Mouse (Mus musculus) heart, embryonic 13.5 days (tissue): ENCODE data around the gene Nupr1. TPM values are rescaled to one million over a fixed set of nuclear protein-coding genes. Genes with fewer than 3 reads are reported as not detected.

Experiments used
- ATAC-seq: fragments of 200-750 bp; cut with Nextera tagmentation; 2 replicates; pipeline ENCODE4 v1.8.0; 2017; ENCODE audit warnings: moderate TSS enrichment; ENCODE audit not compliant: insufficient number of reproducible peaks, low FRiP score, low TSS enrichment; ENCODE audit errors: extremely low read depth
- H3K27ac ChIP-seq: fragments of 300-500 bp; sonication (generic); replicated peaks from 2 replicates; pipeline ENCODE4 v1.5.1; 2015; ENCODE audit warnings: moderate library complexity, mild to moderate bottlenecking, inconsistent platforms
- H3K27me3 ChIP-seq: fragments of 300-500 bp; sonication (generic); replicated peaks from 2 replicates; pipeline ENCODE4 v1.6.1; 2015; ENCODE audit warnings: mild to moderate bottlenecking, inconsistent platforms
- H3K36me3 ChIP-seq: fragments of 300-500 bp; sonication (generic); 2 replicates; pipeline ENCODE4 v1.6.1; 2015; ENCODE audit warnings: mild to moderate bottlenecking, inconsistent platforms
- H3K4me1 ChIP-seq: fragments of 300-500 bp; sonication (generic); 2 replicates; pipeline ENCODE4 v1.6.1; 2015; ENCODE audit warnings: inconsistent platforms
- H3K4me2 ChIP-seq: fragments of 300-500 bp; sonication (generic); 2 replicates; pipeline ENCODE4 v1.6.1; 2015; ENCODE audit warnings: inconsistent platforms, mild to moderate bottlenecking, moderate library complexity
- H3K4me3 ChIP-seq: fragments of 300-500 bp; sonication (generic); 2 replicates; pipeline ENCODE4 v1.5.1; 2015; ENCODE audit warnings: moderate library complexity, mild to moderate bottlenecking, inconsistent platforms
- H3K9ac ChIP-seq: fragments of 300-500 bp; sonication (generic); 2 replicates; pipeline ENCODE4 v1.6.1; 2015; ENCODE audit warnings: inconsistent platforms, mild to moderate bottlenecking, moderate library complexity
- H3K9me3 ChIP-seq: fragments of 300-500 bp; sonication (generic); 2 replicates; pipeline ENCODE4 v1.6.1; 2016; ENCODE audit warnings: inconsistent platforms
- WGBS: fragments of 180-500 bp; shearing (Covaris S2); methylation state at CpG from one replicate; pipeline ENCODE4 v1.1.7; 2015; ENCODE audit warnings: mixed read lengths; 5-methylcytosine and 5-hydroxymethylcytosine counted together
- polyA plus RNA-seq: library from polyadenylated mRNA; unstranded; fragments of >200 nt; fragmentation: Nextera tagmentation; extraction: Ambion mirVana; gene quantifications from 2 replicates; pipeline ENCODE4 v1.2.1, GENCODE M21; 2015

Gene Nupr1
- polyA plus RNA-seq, 1 experiment from 2014 or later: 6.2 TPM

DNA sequence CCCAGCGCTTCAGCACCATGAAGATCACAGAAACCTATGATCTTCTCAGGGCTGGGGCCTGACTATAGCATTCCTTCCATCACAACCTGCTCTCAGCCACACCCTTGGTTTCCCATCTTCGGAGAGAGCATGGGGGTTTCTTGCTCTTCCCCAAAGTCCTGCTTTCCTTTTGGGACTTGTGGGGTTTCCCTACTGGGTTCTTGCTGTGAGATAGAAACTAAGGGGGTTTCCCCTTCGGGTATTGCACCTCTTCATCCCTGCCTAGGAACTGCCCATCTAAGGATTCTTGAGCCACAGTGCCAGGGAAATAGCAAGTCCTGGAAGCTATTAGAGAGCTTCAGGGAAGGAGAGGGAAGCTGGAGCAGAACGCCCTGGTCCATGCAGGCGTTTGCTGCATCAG lies 34.8 kb downstream of the Nupr1 start:
- 67% methylated on average over 5 of the region's 5 CpGs for WGBS
- Histone ChIP-seq H3K27ac (no peak overlapping the region), H3K9ac (no peak overlapping the region), H3K27me3 (peaks cover 43% of the 10 kb centered on the region; the same call in 1 of the 2 replicates), H3K36me3 (no peaks in the 10 kb centered on the region), H3K4me2 (no peak overlapping the region), H3K9me3 (no peaks in the 10 kb centered on the region), H3K4me1 (no peaks in the 10 kb centered on the region), H3K4me3 (no peak overlapping the region)
- ATAC-seq: no peak

DNA sequence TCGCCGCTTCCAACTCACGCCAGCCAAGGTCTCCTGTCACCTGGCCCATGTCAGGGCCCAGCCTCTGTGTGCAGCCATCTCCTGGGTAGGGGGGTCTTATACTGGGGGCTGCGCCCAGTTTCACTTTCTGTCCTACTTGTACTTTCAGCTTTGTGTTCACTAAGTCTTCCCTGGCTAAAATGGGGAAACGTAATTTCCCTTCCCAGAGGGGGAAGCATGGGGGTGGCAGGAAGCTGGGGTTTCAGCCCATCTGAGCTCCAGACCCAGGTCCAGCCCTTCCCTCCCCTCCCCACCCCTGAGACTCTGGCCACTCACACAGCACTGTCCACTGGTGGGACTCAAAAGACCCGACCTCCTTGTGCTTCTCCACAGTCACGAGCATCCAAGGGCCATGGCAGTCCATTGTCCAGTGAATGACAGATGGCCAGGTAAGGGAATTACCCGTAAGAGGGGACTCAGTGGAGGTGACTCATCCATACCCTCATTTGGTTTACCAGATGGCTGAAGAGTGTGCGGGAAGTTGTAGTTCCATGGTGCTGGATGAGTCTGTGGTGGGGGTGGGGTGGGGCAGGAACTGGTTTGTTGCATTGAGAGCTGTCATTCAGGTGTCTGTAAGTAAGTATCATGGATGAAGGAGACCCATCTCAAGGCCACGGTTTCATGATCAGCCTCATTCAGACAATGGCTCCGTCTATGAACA lies 35.6 kb downstream of the Nupr1 start, which contains the start of gene Il27:
Il27 (minus strand) TSS at position 80 of the 700 bp plus-strand sequence.
- 70% methylated on average over 11 of the region's 11 CpGs for WGBS
- H3K4me3 ChIP-seq: no peak within 1 kb of the TSS
- H3K27me3 ChIP-seq: peaks cover 46% of the 10 kb centered on the region; the same call in 1 of the 2 replicates
- no peak within 1 kb of the TSS for H3K27ac ChIP-seq
- H3K36me3 ChIP-seq: no peaks in the 10 kb centered on the region
- H3K4me2 ChIP-seq: no peak within 1 kb of the TSS
- ATAC-seq: no peak
- no peak within 1 kb of the TSS for H3K9ac ChIP-seq
- H3K4me1 ChIP-seq: no peaks in the 10 kb centered on the region
- H3K9me3 ChIP-seq: no peaks in the 10 kb centered on the region

DNA sequence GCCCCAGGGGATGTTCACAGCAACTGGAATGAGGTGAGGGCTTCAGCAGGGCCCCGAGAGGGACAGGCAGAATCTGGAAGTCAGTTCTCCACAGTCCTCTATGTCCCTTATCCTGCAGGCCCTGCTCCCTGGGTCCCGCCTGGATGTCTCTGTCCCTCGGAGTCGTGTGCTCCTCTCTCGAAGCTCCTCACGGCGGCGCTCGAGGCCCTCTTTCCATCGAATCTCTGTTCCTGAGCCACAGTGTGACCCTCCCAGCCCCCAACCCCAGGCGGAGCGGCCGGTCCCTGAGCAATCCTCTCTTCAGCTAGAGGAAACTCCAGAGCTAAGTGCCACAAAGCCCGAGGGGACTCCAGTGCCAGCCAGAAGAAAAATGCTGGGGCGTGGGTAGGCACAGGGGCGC lies 42.9 kb downstream of the Nupr1 start:
- WGBS: 5% methylated on average over 16 of the region's 16 CpGs
- H3K4me1 ChIP-seq: peaks cover 9% of the 10 kb centered on the region
- H3K9ac ChIP-seq: peak overlapping the region; percentile 68
- no peak overlapping the region for H3K27ac ChIP-seq
- H3K4me2 ChIP-seq: peak overlapping the region; percentile 58
- H3K9me3 ChIP-seq: no peaks in the 10 kb centered on the region
- peak overlapping the region; percentile 20; the same call in 1 of the 2 replicates for H3K4me3 ChIP-seq
- peaks cover 57% of the 10 kb centered on the region for H3K27me3 ChIP-seq
- no peak for ATAC-seq
- H3K36me3 ChIP-seq: no peaks in the 10 kb centered on the region

DNA sequence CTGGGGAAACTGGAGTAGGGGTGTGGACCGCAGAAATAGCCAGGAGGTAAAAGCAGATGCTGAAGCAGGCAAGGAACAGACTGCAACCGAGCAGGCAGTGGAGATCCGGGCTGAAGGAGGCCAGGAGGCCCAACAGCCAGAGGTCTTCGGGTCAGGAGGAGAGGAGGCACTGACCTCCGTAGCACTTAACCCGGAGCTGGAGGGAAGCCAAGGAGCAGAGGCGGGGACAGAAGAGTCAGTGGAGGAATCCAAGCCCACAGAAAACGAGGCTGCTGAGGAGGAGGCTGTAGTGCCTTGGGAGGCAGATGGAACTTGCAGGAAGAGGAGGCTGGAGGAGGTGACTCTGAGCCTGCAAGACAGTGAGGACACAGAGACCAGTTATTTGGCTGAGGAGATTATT lies 43.8 kb downstream of the Nupr1 start:
- Histone ChIP-seq H3K27ac (no peak overlapping the region), H3K4me3 (no peak overlapping the region), H3K4me1 (peaks cover 17% of the 10 kb centered on the region), H3K27me3 (peaks cover 49% of the 10 kb centered on the region), H3K4me2 (no peak overlapping the region), H3K36me3 (no peaks in the 10 kb centered on the region), H3K9me3 (no peaks in the 10 kb centered on the region), H3K9ac (no peak overlapping the region)
- ATAC-seq: no peak
- 42% methylated on average over 8 of the region's 8 CpGs for WGBS

DNA sequence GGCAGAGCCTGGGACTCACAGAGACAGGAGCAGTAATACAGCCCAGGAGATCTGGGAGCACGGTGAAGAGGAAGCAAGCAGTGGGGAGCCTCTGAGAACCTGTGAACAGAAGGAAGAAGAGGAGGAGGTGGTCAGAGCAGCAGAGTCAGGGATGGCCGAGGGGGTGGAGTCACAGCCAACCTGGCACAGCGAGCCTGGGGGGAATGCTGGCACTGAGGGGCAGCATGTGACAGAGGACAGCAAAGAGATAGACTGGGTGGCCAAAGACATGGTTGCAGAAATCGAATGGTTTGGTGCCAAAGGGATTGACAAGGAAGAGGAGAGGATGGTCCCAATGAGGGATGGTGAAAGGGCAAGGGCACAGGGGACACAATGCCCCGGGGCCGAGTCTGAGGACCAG lies 44.9 kb downstream of the Nupr1 start, which contains the start of gene Cln3:
Cln3 (minus strand) TSS at position 101 of the 400 bp plus-strand sequence.
- Histone ChIP-seq H3K9me3 (no peaks in the 10 kb centered on the region), H3K36me3 (peaks cover 1% of the 10 kb centered on the region; the same call in 1 of the 2 replicates), H3K27me3 (peaks cover 42% of the 10 kb centered on the region), H3K27ac (no peak within 1 kb of the TSS), H3K4me2 (no peak within 1 kb of the TSS), H3K4me3 (no peak within 1 kb of the TSS), H3K4me1 (peaks cover 23% of the 10 kb centered on the region), H3K9ac (no peak within 1 kb of the TSS; the same call in 1 of the 2 replicates)
- WGBS: 52% methylated on average over 6 of the region's 6 CpGs
- no peak for ATAC-seq

DNA sequence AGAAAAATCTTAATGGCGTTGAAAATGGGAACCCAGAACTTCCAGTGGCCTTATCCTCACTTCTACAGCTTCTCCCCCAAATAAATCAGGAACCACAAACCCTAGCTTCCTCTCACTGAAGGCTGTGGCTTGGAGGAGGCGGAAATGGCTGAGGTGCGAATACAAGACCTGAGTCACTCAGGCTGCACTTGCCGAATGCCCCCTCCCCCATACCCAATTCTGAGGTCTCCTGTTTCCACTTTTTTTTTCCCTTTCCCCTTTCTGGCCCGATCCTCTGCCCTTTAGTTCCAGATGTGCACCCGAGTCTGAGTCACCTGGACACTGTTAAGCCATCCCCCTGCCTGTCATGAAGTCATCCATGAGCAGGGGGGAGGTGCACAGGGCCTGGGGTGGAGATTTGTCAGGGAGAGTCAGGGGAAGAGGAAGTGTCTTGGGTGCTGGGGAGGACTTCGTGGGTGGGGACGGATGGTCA lies 46.1 kb downstream of the Nupr1 start, which contains the start of gene Apobr:
Apobr (plus strand) TSS at position 437 of the 472 bp plus-strand sequence.
- peaks cover 4% of the 10 kb centered on the region; the same call in 1 of the 2 replicates for H3K36me3 ChIP-seq
- 0 out of 2 replicates have a peak within 1 kb of the TSS, but pooled peaks have one; percentile 81 for H3K27ac ChIP-seq
- H3K9ac ChIP-seq: no peak within 1 kb of the TSS

DNA sequence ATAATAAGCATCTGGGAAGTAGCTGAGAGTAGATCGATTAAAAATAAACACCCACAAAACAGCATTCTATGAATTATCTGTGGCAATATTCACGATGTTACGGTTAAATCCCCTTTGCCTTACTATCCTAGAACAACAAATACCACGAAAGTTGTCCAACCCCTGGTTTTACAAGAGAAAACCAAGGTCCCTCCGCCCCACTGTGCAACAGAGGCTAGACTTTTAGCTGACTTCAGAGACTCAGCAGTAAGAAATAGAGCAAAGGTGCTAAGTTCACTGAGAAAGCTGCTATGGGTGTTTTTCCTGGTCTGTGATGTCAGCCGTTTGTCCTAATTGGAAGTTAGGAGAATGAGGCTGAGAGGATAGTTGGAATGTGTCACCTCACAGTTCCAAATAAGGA lies 46.9 kb downstream of the Nupr1 start:
- Histone ChIP-seq H3K9me3 (no peaks in the 10 kb centered on the region), H3K9ac (0 out of 2 replicates have a peak overlapping the region, but pooled peaks have one; percentile 82), H3K4me3 (peak overlapping the region; percentile 66), H3K27me3 (peaks cover 37% of the 10 kb centered on the region), H3K4me2 (peak overlapping the region; percentile 90), H3K4me1 (peaks cover 23% of the 10 kb centered on the region), H3K36me3 (peaks cover 7% of the 10 kb centered on the region), H3K27ac (peak overlapping the region; percentile 81; the same call in 1 of the 2 replicates)
- 46% methylated on average over 6 of the region's 6 CpGs for WGBS
- no peak for ATAC-seq

More for the DNA sequence above, 46.1 kb downstream of the Nupr1 start, which contains the start of gene Apobr:
- peak within 1 kb of the TSS; percentile 90 for H3K4me2 ChIP-seq
- peak within 1 kb of the TSS; percentile 66 for H3K4me3 ChIP-seq
- ATAC-seq: no peak
- no peaks in the 10 kb centered on the region for H3K9me3 ChIP-seq
- peaks cover 23% of the 10 kb centered on the region for H3K4me1 ChIP-seq
- WGBS: 62% methylated on average over 8 of the region's 8 CpGs
- H3K27me3 ChIP-seq: peaks cover 40% of the 10 kb centered on the region

DNA sequence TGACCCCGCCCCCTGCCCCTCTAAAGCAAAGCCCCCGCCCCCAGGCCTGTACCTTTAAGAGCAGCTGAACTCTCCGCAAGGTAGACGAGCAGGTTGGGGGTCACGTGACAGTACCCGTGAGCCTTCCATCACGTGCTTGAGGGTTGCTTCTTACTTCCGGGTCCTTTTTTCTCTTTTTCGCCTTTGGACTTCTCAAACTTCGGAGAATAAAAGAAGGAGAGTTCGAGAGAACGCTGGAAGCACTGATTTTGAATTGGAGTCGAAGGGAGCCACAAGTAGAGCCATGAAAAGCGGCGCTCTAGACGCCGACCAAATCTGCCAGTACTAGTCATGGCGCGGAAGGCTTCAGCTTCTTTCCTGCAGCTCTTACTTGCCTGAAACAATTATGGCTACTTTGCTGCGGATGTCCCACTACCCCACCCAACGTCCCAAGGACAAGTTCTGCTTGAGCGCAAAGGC lies 47.4 kb downstream of the Nupr1 start:
- Histone ChIP-seq H3K4me1 (peaks cover 22% of the 10 kb centered on the region), H3K27me3 (peaks cover 35% of the 10 kb centered on the region), H3K9ac (peak overlapping the region; percentile 82), H3K36me3 (peaks cover 12% of the 10 kb centered on the region), H3K27ac (peak overlapping the region; percentile 81), H3K9me3 (no peaks in the 10 kb centered on the region), H3K4me2 (peak overlapping the region; percentile 90), H3K4me3 (peak overlapping the region; percentile 66)
- WGBS: under 1% methylated on average over 22 of the region's 22 CpGs
- peak; percentile 82 for ATAC-seq

DNA sequence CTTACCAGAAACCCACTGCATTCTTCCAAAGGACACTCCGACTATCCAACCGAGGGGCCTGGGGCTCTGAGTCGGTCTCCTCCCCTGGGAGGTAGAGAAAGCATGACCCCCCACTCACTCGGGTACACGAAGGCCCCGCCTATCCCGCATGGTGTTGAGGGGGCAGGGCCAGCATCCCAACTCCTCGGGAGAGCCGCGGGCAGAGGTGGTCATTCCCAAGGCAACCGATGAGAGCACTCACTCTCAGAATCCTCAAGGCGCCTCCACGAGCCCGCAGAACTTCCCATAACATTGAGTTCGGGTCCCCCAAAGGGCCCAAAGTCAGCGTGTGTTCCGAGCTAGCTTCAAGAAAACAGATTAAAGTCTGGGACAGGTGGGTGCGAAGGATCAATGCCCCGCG lies 47.9 kb downstream of the Nupr1 start:
- H3K4me2 ChIP-seq: peak overlapping the region; percentile 90
- H3K4me1 ChIP-seq: peaks cover 17% of the 10 kb centered on the region
- no peaks in the 10 kb centered on the region for H3K9me3 ChIP-seq
- H3K9ac ChIP-seq: peak overlapping the region; percentile 82
- WGBS: 1% methylated on average over 20 of the region's 20 CpGs
- H3K27ac ChIP-seq: peak overlapping the region; percentile 81; the same call in 1 of the 2 replicates
- ATAC-seq: peak; percentile 37
- H3K27me3 ChIP-seq: peaks cover 32% of the 10 kb centered on the region
- H3K4me3 ChIP-seq: peak overlapping the region; percentile 66
- peaks cover 17% of the 10 kb centered on the region for H3K36me3 ChIP-seq

DNA sequence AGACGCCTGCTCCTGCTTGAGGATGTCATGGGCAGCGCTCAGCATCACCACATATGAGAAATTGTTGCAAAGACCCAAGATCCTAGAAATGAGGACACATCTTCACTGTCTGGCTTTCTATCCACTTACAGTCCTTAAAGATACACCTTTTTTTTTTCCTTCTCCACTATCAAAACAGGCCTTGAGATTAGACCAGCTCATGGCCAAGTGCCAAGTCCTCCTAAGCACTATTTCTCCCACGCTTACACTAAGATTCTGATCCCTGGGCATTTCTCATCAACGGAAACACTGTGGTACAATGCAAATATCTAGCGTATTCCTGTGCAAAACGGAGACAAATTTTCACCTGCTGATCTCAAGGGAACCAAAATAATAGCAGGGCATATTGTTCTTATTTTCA lies 49.0 kb downstream of the Nupr1 start:
- 66% methylated on average over 6 of the region's 6 CpGs for WGBS
- no peak overlapping the region for H3K4me3 ChIP-seq
- H3K36me3 ChIP-seq: peaks cover 26% of the 10 kb centered on the region
- H3K4me2 ChIP-seq: 0 out of 2 replicates have a peak overlapping the region, but pooled peaks have one; percentile 90
- no peaks in the 10 kb centered on the region for H3K9me3 ChIP-seq
- no peak overlapping the region for H3K27ac ChIP-seq
- H3K4me1 ChIP-seq: peaks cover 14% of the 10 kb centered on the region
- no peak overlapping the region for H3K9ac ChIP-seq
- ATAC-seq: no peak
- peaks cover 25% of the 10 kb centered on the region for H3K27me3 ChIP-seq

DNA sequence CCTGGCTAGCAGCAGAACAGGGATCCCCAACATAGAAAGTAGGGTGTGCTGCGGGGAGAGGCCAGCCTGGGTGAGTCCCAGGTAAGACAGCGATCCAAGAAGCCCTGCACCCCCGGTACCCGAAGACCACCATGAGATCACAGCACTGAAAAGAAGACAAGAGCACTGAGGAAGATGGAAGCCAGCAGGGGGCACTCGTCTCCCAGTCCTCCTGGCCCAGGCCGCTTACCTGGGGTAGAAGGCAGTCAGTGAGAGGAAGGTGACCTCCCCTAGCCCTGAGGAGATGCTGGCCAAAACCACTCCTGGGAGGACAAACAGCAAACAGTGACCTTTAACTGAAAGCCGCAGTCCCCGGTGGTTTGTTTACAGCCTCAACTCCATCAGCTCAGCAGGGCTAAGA lies 51.5 kb downstream of the Nupr1 start:
- Histone ChIP-seq H3K27ac (no peak overlapping the region), H3K4me1 (peaks cover 14% of the 10 kb centered on the region), H3K9me3 (no peaks in the 10 kb centered on the region), H3K4me3 (no peak overlapping the region), H3K4me2 (no peak overlapping the region), H3K9ac (no peak overlapping the region), H3K27me3 (0 out of 2 replicates have a peak, but pooled peaks cover under 1% of the 10 kb centered on the region), H3K36me3 (peaks cover 42% of the 10 kb centered on the region)
- 47% methylated on average over 8 of the region's 8 CpGs for WGBS
- ATAC-seq: no peak
